Mouse (Mus musculus) kidney, postnatal 25 days (tissue): ENCODE results near the gene Snrpa1.

Experiments
- DNase-seq, 2 experiments: peaks; one replicate each; pipeline ENCODE4 v3.0.0; 2021; ENCODE audit warnings: mixed read lengths in 2 of 2

The Snrpa1 gene

DNA sequence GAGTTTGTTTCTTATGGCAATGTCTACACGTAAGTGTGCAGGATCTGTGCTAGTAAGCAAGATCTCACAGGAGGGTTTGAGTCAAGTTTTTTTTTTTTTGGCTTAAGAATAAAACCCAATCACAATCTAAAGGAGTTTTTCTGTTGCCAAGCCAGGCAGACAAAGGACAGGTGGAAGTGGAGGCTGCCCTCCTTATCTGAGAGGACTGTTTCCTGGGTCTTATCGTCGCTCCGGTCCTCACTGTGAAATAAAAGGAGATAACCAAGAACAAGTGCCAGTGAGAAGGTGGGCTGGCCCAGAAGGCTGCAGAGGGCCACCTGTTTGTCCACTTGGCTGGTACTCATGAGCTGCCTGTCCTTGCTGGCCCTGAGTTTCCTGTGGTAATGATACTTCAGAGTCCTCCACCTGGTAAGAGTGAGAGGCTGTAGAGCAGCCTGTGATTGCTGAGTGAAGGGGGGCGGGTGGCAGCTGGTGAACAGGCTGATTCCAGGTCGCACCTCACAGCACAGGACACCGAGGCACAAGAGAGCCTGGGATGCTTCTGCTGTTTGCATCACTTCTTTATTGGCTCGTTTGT, 58.2 kb downstream of the Snrpa1 start:
- no peak for DNase-seq

DNA sequence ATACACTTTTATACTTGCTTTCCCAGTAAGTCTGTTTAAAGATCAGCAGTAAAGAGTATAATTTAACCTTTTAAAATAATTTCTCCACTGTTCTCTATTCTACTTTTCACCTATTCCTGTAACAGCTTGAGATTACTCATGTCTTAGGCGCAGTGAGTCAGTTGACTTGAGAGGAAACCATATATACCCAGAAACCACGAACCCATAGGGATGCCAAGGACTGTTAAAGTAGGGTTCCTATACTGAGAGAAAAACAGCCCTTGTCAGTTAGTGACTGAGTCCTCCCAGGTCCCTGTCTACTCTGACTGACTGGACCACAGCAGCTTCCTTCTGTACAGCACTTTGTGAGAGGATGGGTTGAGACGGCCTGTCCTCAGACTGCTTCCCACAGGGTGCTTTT, 59.2 kb downstream of the Snrpa1 start:
- no peak for DNase-seq

DNA sequence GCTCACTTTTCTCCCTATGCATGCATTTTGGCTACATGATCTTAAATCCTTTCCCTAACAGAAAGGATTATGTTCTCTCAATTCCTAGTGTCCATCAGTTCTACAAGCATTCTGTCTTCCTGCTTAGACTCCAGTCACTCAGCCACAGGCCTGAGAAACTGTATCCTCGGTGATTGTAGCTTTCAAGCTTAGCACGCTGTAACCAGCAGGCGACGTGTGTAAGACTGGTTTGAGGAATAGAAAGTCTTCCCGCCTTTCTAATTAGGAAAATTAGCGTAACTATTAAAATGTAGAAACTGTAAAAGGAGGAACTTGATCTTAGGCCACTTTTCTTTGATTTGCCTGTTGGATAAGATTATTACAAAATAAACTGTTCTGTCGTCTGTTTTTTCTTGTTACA, 60.0 kb downstream of the Snrpa1 start:
- DNase-seq = no peak

DNA sequence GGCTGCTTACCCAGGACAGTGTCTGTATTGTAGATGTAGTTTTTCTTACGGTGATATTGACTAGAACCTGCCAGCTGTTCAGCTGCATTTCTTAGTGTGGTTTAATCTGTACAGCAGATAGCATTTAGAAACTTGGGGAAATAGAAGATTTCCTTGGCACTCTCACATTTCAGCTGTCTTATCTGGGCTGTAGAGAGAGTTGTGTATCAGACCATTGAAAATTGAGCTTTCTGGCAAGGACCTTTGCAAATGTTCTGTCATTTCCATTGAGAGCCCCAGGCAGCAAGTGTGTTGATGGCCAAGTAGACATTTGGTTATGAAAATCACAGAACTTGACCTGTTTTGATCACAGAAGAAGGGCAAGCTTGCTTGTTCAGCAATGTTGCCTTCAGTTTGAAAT, 61.3 kb downstream of the Snrpa1 start:
- DNase-seq = no peak

DNA sequence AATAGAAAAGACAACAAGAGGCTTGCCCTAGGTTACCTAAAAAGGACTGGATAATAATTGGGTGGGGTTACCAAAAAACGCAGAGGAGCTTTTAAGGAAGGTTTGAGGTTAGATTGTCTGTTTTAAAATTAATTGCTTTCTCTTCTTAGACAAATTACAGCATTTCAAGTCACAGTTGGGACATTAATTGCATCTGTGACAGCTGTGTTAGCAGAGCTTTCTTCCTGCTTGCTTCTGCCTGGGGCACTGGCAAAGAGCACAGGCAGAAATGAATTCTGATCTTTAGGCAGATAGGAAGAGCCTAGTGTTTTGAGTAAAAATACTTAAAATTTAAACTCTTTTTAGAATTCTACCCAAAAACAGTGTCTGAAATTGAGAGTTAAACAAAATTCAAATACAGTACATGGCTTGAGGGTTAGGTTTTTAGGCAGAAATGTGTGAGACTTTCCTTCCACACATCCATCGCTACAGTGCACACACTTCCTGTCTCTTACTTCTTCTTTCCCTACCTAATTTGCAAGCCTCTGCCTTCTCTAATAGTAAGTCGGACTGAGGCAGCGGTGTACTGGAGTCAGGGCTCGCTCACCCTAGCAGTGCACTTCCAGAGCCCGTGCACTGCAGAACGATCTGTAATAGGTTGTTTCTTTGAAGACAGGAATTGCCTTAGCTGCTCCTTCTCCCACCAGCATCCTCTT, 62.0 kb downstream of the Snrpa1 start:
- DNase-seq = no peak
